Mouse (Mus musculus): Measurements from ENCODE around the gene Rasgef1a. TPM values are rescaled to one million over a fixed set of nuclear protein-coding genes. Genes with fewer than 3 reads are reported as not detected.

Gene Rasgef1a
- polyA plus RNA-seq, 1 experiment from 2014 or later, result 0.13 TPM

- ATAC-seq (ENCODE audit: insufficient read depth, low FRiP score, low TSS enrichment) (no peak), DNase-seq (ENCODE audit: low spot score) (no peak)
- H3K4me1 ChIP-seq (ENCODE audit: control insufficient read depth, insufficient read depth, low read length), result no peaks in the 10 kb centered on the region
- no peak overlapping the region for H3K9ac ChIP-seq (ENCODE audit: low read length)
- H3K4me2 ChIP-seq (ENCODE audit: low read depth), result no peak overlapping the region
- 0 out of 2 replicates have a peak, but pooled peaks cover under 1% of the 10 kb centered on the region for H3K27me3 ChIP-seq (ENCODE audit: control insufficient read depth, insufficient read depth, low read length)
- H3K36me3 ChIP-seq (ENCODE audit: control insufficient read depth, insufficient read depth, low read length), result no peaks in the 10 kb centered on the region
- H3K9me3 ChIP-seq (ENCODE audit: control insufficient read depth, low read length), result no peaks in the 10 kb centered on the region
- no peak overlapping the region for H3K27ac ChIP-seq (ENCODE audit: low read depth, low read length)
- no peak overlapping the region for H3K4me3 ChIP-seq (ENCODE audit: low read depth, low read length)
- 74% methylated on average over 1 of the region's 1 CpGs for WGBS
Observed at GRCm38 (mm10) chr6:118072176-118072575, 60.9 kb downstream of the Rasgef1a start.

GRCm38 (mm10) chr6:118074151-118074550, 62.9 kb downstream of the Rasgef1a start:
- DNase-seq (ENCODE audit: low spot score) (no peak), ATAC-seq (ENCODE audit: insufficient read depth, low FRiP score, low TSS enrichment) (no peak)
- H3K27me3 ChIP-seq (ENCODE audit: control insufficient read depth, insufficient read depth, low read length), result no peaks in the 10 kb centered on the region
- H3K4me2 ChIP-seq (ENCODE audit: low read depth), result no peak overlapping the region
- H3K4me1 ChIP-seq (ENCODE audit: control insufficient read depth, insufficient read depth, low read length), result no peaks in the 10 kb centered on the region
- no peak overlapping the region for H3K9ac ChIP-seq (ENCODE audit: low read length)
- no peaks in the 10 kb centered on the region for H3K36me3 ChIP-seq (ENCODE audit: control insufficient read depth, insufficient read depth, low read length)
- no peak overlapping the region for H3K27ac ChIP-seq (ENCODE audit: low read depth, low read length)
- H3K4me3 ChIP-seq (ENCODE audit: low read depth, low read length), result no peak overlapping the region
- H3K9me3 ChIP-seq (ENCODE audit: control insufficient read depth, low read length), result no peaks in the 10 kb centered on the region
- 86% methylated on average over 3 of the region's 3 CpGs for WGBS

GRCm38 (mm10) chr6:118076256-118076655, 65.0 kb downstream of the Rasgef1a start:
- Histone ChIP-seq H3K36me3 (ENCODE audit: control insufficient read depth, insufficient read depth, low read length) (no peaks in the 10 kb centered on the region), H3K4me2 (ENCODE audit: low read depth) (no peak overlapping the region), H3K27ac (ENCODE audit: low read depth, low read length) (no peak overlapping the region), H3K9me3 (ENCODE audit: control insufficient read depth, low read length) (no peaks in the 10 kb centered on the region), H3K9ac (ENCODE audit: low read length) (no peak overlapping the region), H3K27me3 (ENCODE audit: control insufficient read depth, insufficient read depth, low read length) (no peaks in the 10 kb centered on the region), H3K4me1 (ENCODE audit: control insufficient read depth, insufficient read depth, low read length) (no peaks in the 10 kb centered on the region), H3K4me3 (ENCODE audit: low read depth, low read length) (no peak overlapping the region)
- ATAC-seq (ENCODE audit: insufficient read depth, low FRiP score, low TSS enrichment), result no peak
- WGBS, result 76% methylated on average over 3 of the region's 3 CpGs
- DNase-seq (ENCODE audit: low spot score), result no peak

GRCm38 (mm10) chr6:118076748-118077147, 65.5 kb downstream of the Rasgef1a start:
- Histone ChIP-seq H3K27me3 (ENCODE audit: control insufficient read depth, insufficient read depth, low read length) (no peaks in the 10 kb centered on the region), H3K36me3 (ENCODE audit: control insufficient read depth, insufficient read depth, low read length) (no peaks in the 10 kb centered on the region), H3K4me1 (ENCODE audit: control insufficient read depth, insufficient read depth, low read length) (no peaks in the 10 kb centered on the region), H3K4me2 (ENCODE audit: low read depth) (no peak overlapping the region), H3K9ac (ENCODE audit: low read length) (no peak overlapping the region), H3K27ac (ENCODE audit: low read depth, low read length) (no peak overlapping the region), H3K9me3 (ENCODE audit: control insufficient read depth, low read length) (no peaks in the 10 kb centered on the region), H3K4me3 (ENCODE audit: low read depth, low read length) (no peak overlapping the region)
- DNase-seq (ENCODE audit: low spot score), result no peak
- no peak for ATAC-seq (ENCODE audit: insufficient read depth, low FRiP score, low TSS enrichment)
- 94% methylated on average over 8 of the region's 8 CpGs for WGBS

- Histone ChIP-seq H3K4me1 (ENCODE audit: control insufficient read depth, insufficient read depth, low read length) (no peaks in the 10 kb centered on the region), H3K36me3 (ENCODE audit: control insufficient read depth, insufficient read depth, low read length) (no peaks in the 10 kb centered on the region), H3K4me3 (ENCODE audit: low read depth, low read length) (no peak overlapping the region), H3K27me3 (ENCODE audit: control insufficient read depth, insufficient read depth, low read length) (no peaks in the 10 kb centered on the region), H3K9me3 (ENCODE audit: control insufficient read depth, low read length) (no peaks in the 10 kb centered on the region), H3K9ac (ENCODE audit: low read length) (no peak overlapping the region), H3K27ac (ENCODE audit: low read depth, low read length) (no peak overlapping the region), H3K4me2 (ENCODE audit: low read depth) (no peak overlapping the region)
- no peak for ATAC-seq (ENCODE audit: insufficient read depth, low FRiP score, low TSS enrichment)
- WGBS, result 89% methylated on average over 7 of the region's 7 CpGs
- no peak for DNase-seq (ENCODE audit: low spot score)
Observed at GRCm38 (mm10) chr6:118077421-118077820, 66.2 kb downstream of the Rasgef1a start.

- WGBS, result 73% methylated on average over 10 of the region's 10 CpGs
- no peak for DNase-seq (ENCODE audit: low spot score)
- no peak overlapping the region for H3K9ac ChIP-seq (ENCODE audit: low read length)
Observed at GRCm38 (mm10) chr6:118078751-118079150, 67.5 kb downstream of the Rasgef1a start.

GRCm38 (mm10) chr6:118079292-118079691, 68.1 kb downstream of the Rasgef1a start:
- ATAC-seq (ENCODE audit: insufficient read depth, low FRiP score, low TSS enrichment), result no peak

More at GRCm38 (mm10) chr6:118078751-118079150, 67.5 kb downstream of the Rasgef1a start:
- H3K9me3 ChIP-seq (ENCODE audit: control insufficient read depth, low read length), result no peaks in the 10 kb centered on the region
- no peak overlapping the region for H3K27ac ChIP-seq (ENCODE audit: low read depth, low read length)
- H3K36me3 ChIP-seq (ENCODE audit: control insufficient read depth, insufficient read depth, low read length), result no peaks in the 10 kb centered on the region
- no peak overlapping the region for H3K4me3 ChIP-seq (ENCODE audit: low read depth, low read length)
- no peak overlapping the region for H3K4me2 ChIP-seq (ENCODE audit: low read depth)
- no peaks in the 10 kb centered on the region for H3K27me3 ChIP-seq (ENCODE audit: control insufficient read depth, insufficient read depth, low read length)
- no peak for ATAC-seq (ENCODE audit: insufficient read depth, low FRiP score, low TSS enrichment)
- H3K4me1 ChIP-seq (ENCODE audit: control insufficient read depth, insufficient read depth, low read length), result no peaks in the 10 kb centered on the region

GRCm38 (mm10) chr6:118079762-118080465, 68.7 kb downstream of the Rasgef1a start:
- no peaks in the 10 kb centered on the region for H3K36me3 ChIP-seq (ENCODE audit: control insufficient read depth, insufficient read depth, low read length)
- H3K9me3 ChIP-seq (ENCODE audit: control insufficient read depth, low read length), result no peaks in the 10 kb centered on the region
- H3K9ac ChIP-seq (ENCODE audit: low read length), result no peak overlapping the region
- no peak overlapping the region for H3K27ac ChIP-seq (ENCODE audit: low read depth, low read length)
- no peaks in the 10 kb centered on the region for H3K4me1 ChIP-seq (ENCODE audit: control insufficient read depth, insufficient read depth, low read length)
- WGBS, result 69% methylated on average over 10 of the region's 10 CpGs
- no peak for ATAC-seq (ENCODE audit: insufficient read depth, low FRiP score, low TSS enrichment)
- no peaks in the 10 kb centered on the region for H3K27me3 ChIP-seq (ENCODE audit: control insufficient read depth, insufficient read depth, low read length)
- no peak overlapping the region for H3K4me3 ChIP-seq (ENCODE audit: low read depth, low read length)
- H3K4me2 ChIP-seq (ENCODE audit: low read depth), result no peak overlapping the region
- no peak for DNase-seq (ENCODE audit: low spot score)

More at GRCm38 (mm10) chr6:118079292-118079691, 68.1 kb downstream of the Rasgef1a start:
- H3K4me1 ChIP-seq (ENCODE audit: control insufficient read depth, insufficient read depth, low read length), result no peaks in the 10 kb centered on the region
- H3K4me2 ChIP-seq (ENCODE audit: low read depth), result no peak overlapping the region
- no peak overlapping the region for H3K4me3 ChIP-seq (ENCODE audit: low read depth, low read length)
- H3K36me3 ChIP-seq (ENCODE audit: control insufficient read depth, insufficient read depth, low read length), result no peaks in the 10 kb centered on the region
- WGBS, result 80% methylated on average over 3 of the region's 3 CpGs
- no peaks in the 10 kb centered on the region for H3K27me3 ChIP-seq (ENCODE audit: control insufficient read depth, insufficient read depth, low read length)
- H3K9ac ChIP-seq (ENCODE audit: low read length), result no peak overlapping the region
- no peaks in the 10 kb centered on the region for H3K9me3 ChIP-seq (ENCODE audit: control insufficient read depth, low read length)
- DNase-seq (ENCODE audit: low spot score), result no peak
- H3K27ac ChIP-seq (ENCODE audit: low read depth, low read length), result no peak overlapping the region

- H3K36me3 ChIP-seq (ENCODE audit: control insufficient read depth, insufficient read depth, low read length), result no peaks in the 10 kb centered on the region
- H3K27me3 ChIP-seq (ENCODE audit: control insufficient read depth, insufficient read depth, low read length), result no peaks in the 10 kb centered on the region
- ATAC-seq (ENCODE audit: insufficient read depth, low FRiP score, low TSS enrichment) (no peak), DNase-seq (ENCODE audit: low spot score) (no peak)
- no peaks in the 10 kb centered on the region for H3K9me3 ChIP-seq (ENCODE audit: control insufficient read depth, low read length)
- 93% methylated on average over 4 of the region's 4 CpGs for WGBS
- H3K27ac ChIP-seq (ENCODE audit: low read depth, low read length), result no peak overlapping the region
- no peak overlapping the region for H3K4me2 ChIP-seq (ENCODE audit: low read depth)
- no peak overlapping the region for H3K4me3 ChIP-seq (ENCODE audit: low read depth, low read length)
- no peaks in the 10 kb centered on the region for H3K4me1 ChIP-seq (ENCODE audit: control insufficient read depth, insufficient read depth, low read length)
- H3K9ac ChIP-seq (ENCODE audit: low read length), result no peak overlapping the region
Observed at GRCm38 (mm10) chr6:118080711-118081110, 69.5 kb downstream of the Rasgef1a start.

Data from neural tube, embryonic 11.5 days (tissue).